Mouse (Mus musculus): ENCODE data around the gene Slc9a3r1. TPM values are rescaled to one million over a fixed set of nuclear protein-coding genes. Genes with fewer than 3 reads are reported as not detected.

The Slc9a3r1 gene
- total and polyA plus RNA-seq, 2 experiments from 2014 or later: 48.5 to 73.9 TPM

DNA sequence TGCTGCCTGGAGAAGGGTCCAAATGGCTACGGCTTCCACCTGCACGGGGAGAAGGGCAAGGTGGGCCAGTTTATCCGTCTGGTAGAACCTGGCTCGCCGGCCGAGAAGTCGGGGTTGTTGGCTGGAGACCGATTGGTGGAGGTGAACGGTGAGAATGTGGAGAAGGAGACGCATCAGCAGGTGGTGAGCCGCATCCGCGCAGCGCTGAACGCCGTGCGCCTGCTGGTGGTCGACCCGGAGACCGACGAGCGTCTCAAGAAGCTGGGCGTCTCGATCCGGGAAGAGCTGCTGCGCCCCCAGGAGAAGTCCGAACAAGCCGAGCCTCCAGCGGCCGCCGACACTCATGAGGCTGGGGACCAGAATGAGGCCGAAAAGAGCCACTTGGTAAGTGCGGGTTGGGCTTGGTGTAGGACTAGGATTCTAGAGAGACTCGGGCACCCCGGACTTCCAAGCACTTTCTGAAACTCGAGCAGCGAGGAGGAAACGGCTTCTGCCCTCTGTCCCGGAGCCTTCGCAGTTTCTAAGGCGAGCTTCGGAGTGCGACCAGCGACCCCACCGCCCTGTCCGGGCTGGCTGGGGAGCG, 518 bp downstream of the Slc9a3r1 start:
- Histone ChIP-seq H3K27me3 (ENCODE audit: insufficient read depth, low read length) (peaks cover 18% of the 10 kb centered on the region), H3K27ac (ENCODE audit: low read depth, low read length) (peak overlapping the region; percentile 48), H3K4me1 (ENCODE audit: insufficient read depth) (no peaks in the 10 kb centered on the region; the same call in 1 of the 2 replicates), H3K4me3 (ENCODE audit: low read depth, low read length) (peak overlapping the region; percentile 56), H3K4me2 (ENCODE audit: low read depth) (peak overlapping the region; percentile 73), H3K36me3 (ENCODE audit: insufficient read depth) (no peaks in the 10 kb centered on the region), H3K9me3 (ENCODE audit: low read length) (no peaks in the 10 kb centered on the region), H3K9ac (peak overlapping the region; percentile 51)
- ATAC-seq (peak; percentile 49; the same call in 1 of the 2 replicates), DNase-seq (peak; percentile 52)
- peak; percentile 52 for TF ChIP-seq CTCF (IDR thresholded peaks at IDR 0.05; ENCODE audit: low read depth)
- 2% methylated on average over 47 of the region's 47 CpGs for WGBS

DNA sequence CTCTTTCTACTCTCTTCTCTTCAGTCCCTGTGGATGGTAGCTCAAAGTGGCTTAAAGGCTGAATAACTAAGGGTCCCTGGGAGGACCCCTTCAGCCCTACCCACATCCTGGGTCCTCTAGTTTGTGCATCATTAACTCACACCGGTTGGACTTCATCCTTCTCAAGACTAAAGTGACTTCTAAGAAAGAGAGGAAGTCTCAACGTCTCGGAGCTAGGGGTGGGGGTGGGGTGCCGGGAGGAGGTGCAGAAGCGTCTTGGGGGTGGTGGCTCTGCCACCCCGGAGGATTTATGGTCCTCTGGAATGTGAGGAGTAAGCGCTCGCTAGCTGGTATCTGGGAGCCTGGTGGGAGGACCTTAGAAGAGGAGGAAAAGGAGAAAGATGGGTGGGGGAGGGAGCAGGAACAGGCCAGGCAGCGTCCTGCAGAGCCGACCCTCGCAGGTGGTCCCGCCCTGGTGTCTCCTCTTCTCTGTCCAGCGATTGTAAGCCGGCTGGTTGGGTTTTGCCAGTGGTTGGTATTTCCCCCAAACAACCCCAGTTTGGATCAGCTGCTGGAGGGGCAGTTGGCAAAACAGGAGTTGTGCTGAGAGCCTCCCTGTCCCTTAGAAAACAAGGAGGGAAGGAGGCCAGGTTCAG, 1.3 kb downstream of the Slc9a3r1 start:
- DNase-seq (no peak), ATAC-seq (no peak)
- Histone ChIP-seq H3K36me3 (ENCODE audit: insufficient read depth) (no peaks in the 10 kb centered on the region), H3K4me3 (ENCODE audit: low read depth, low read length) (peak overlapping the region; percentile 56), H3K4me2 (ENCODE audit: low read depth) (peak overlapping the region; percentile 73), H3K27ac (ENCODE audit: low read depth, low read length) (no peak overlapping the region), H3K9me3 (ENCODE audit: low read length) (no peaks in the 10 kb centered on the region), H3K27me3 (ENCODE audit: insufficient read depth, low read length) (peaks cover 18% of the 10 kb centered on the region), H3K4me1 (ENCODE audit: insufficient read depth) (no peaks in the 10 kb centered on the region; the same call in 1 of the 2 replicates), H3K9ac (peak overlapping the region; percentile 51)
- TF ChIP-seq CTCF (IDR thresholded peaks at IDR 0.05; ENCODE audit: low read depth): no peak
- 2% methylated on average over 14 of the region's 14 CpGs for WGBS

DNA sequence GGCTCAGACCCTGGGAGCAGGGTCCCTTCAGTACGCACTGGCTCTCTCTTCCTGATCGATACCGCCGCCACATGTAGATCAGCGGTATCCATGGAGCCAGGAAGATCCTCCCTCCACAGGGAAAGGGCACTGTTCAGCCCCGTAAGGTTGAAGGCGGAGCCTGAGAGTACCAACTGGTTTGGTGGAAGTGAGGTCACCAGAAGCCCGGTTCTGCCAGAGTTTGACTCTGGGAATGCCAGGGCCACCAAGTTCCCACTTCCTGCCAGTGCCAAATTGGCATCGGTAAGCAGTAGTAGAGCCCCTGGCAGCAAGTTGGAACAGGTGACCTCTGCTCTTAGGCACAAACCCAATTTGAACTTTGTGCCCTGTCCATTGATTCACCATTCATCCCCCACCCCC, 1.8 kb downstream of the Slc9a3r1 start:
- H3K27ac ChIP-seq (ENCODE audit: low read depth, low read length): no peak overlapping the region
- peak overlapping the region; percentile 73 for H3K4me2 ChIP-seq (ENCODE audit: low read depth)
- ATAC-seq: no peak

DNA sequence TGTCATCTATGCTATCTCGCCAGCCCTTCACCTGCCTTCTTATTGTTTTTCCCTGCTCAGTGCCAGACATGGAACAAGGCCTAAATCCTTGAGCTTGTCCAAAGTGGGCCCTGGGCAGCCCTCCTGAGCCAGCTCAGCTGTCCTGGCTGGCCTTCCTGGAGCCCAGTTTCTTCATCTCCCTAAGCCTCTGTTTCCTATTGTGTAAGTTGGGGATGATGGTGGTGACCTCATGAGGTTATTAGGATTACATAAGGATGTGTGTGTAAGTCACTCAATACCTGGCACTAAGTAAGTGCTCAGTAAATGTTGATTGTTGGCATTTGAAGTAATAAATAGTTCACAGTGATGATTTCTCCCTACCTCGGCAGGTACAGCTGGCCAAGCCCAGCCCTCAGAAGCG, 3.6 kb downstream of the Slc9a3r1 start:
- DNase-seq (no peak), ATAC-seq (no peak)
- no peaks in the 10 kb centered on the region for H3K36me3 ChIP-seq (ENCODE audit: insufficient read depth)
- no peak overlapping the region for H3K4me3 ChIP-seq (ENCODE audit: low read depth, low read length)
- WGBS: 91% methylated on average over 3 of the region's 3 CpGs
- TF ChIP-seq CTCF (IDR thresholded peaks at IDR 0.05; ENCODE audit: low read depth): no peak
- H3K4me1 ChIP-seq (ENCODE audit: insufficient read depth): no peaks in the 10 kb centered on the region; the same call in 1 of the 2 replicates
- H3K27me3 ChIP-seq (ENCODE audit: insufficient read depth, low read length): peaks cover 18% of the 10 kb centered on the region
- H3K9ac ChIP-seq: no peak overlapping the region
- H3K4me2 ChIP-seq (ENCODE audit: low read depth): no peak overlapping the region
- H3K9me3 ChIP-seq (ENCODE audit: low read length): no peaks in the 10 kb centered on the region
- H3K27ac ChIP-seq (ENCODE audit: low read depth, low read length): no peak overlapping the region

More for the DNA sequence above, 1.8 kb downstream of the Slc9a3r1 start:
- no peaks in the 10 kb centered on the region for H3K9me3 ChIP-seq (ENCODE audit: low read length)
- peak; percentile 48 for DNase-seq
- H3K4me1 ChIP-seq (ENCODE audit: insufficient read depth): no peaks in the 10 kb centered on the region; the same call in 1 of the 2 replicates
- H3K9ac ChIP-seq: no peak overlapping the region
- peak overlapping the region; percentile 56 for H3K4me3 ChIP-seq (ENCODE audit: low read depth, low read length)
- H3K27me3 ChIP-seq (ENCODE audit: insufficient read depth, low read length): peaks cover 18% of the 10 kb centered on the region
- no peaks in the 10 kb centered on the region for H3K36me3 ChIP-seq (ENCODE audit: insufficient read depth)
- no peak for TF ChIP-seq CTCF (IDR thresholded peaks at IDR 0.05; ENCODE audit: low read depth)
- 6% methylated on average over 9 of the region's 9 CpGs for WGBS

DNA sequence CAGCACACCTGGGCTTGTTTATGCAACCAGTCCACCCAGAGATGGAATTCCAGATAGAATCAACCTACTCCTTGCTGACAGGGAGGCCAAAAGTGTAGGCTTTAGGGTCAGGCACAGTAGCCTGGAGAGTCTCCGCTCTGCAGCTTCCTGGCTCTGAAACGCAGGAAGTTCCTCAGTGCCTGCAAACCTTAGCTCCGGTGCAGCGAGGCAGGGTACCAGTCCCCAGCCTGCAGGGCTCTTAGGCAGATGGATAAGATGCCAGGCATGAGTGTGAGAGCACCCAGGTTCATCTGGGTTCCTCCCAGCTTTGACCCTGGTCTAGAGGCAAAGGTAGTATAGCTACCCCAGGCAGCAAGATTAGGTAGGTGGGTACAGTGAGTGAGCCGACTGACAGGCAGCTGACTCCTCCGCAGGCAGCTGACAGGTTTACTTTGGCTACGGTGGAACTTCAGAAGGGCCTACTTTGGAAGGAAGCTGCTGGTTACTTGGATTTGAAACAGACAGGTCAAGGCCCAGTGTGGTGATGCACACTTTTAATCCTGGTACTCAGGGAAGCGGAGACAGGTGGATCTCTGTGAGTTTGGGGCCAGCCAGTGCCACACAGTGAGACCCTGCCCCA, 4.6 kb downstream of the Slc9a3r1 start:
- WGBS: 87% methylated on average over 8 of the region's 8 CpGs
- H3K27ac ChIP-seq (ENCODE audit: low read depth, low read length): no peak overlapping the region
- no peak overlapping the region for H3K9ac ChIP-seq
- no peaks in the 10 kb centered on the region for H3K36me3 ChIP-seq (ENCODE audit: insufficient read depth)
- ATAC-seq (no peak), DNase-seq (no peak)
- H3K27me3 ChIP-seq (ENCODE audit: insufficient read depth, low read length): peaks cover 18% of the 10 kb centered on the region
- no peak overlapping the region for H3K4me2 ChIP-seq (ENCODE audit: low read depth)
- no peak for TF ChIP-seq CTCF (IDR thresholded peaks at IDR 0.05; ENCODE audit: low read depth)
- H3K9me3 ChIP-seq (ENCODE audit: low read length): no peaks in the 10 kb centered on the region
- H3K4me3 ChIP-seq (ENCODE audit: low read depth, low read length): no peak overlapping the region
- H3K4me1 ChIP-seq (ENCODE audit: insufficient read depth): no peaks in the 10 kb centered on the region; the same call in 1 of the 2 replicates

DNA sequence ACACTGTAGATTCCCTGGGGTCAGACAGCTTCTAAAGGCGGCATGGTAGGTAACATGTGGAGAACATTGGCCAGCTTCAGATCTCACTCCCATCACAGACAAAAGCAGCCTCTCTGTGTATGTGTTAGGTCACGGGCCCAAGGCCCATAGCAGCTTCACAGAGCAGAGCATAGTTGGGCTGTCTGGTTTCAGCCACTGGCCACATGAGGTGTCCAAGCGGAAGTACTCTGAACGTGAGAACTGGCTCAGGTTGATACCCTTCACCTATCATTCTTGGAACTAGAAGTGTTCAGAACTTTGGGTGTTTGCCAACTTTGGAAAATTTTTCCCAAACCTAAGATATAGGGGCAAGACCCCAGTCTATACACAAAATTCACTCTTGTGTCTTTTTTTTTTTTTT, 6.3 kb downstream of the Slc9a3r1 start:
- Histone ChIP-seq H3K4me1 (ENCODE audit: insufficient read depth) (no peaks in the 10 kb centered on the region; the same call in 1 of the 2 replicates), H3K9ac (no peak overlapping the region), H3K4me2 (ENCODE audit: low read depth) (no peak overlapping the region), H3K27ac (ENCODE audit: low read depth, low read length) (no peak overlapping the region), H3K36me3 (ENCODE audit: insufficient read depth) (no peaks in the 10 kb centered on the region), H3K27me3 (ENCODE audit: insufficient read depth, low read length) (peaks cover 13% of the 10 kb centered on the region), H3K9me3 (ENCODE audit: low read length) (no peaks in the 10 kb centered on the region), H3K4me3 (ENCODE audit: low read depth, low read length) (no peak overlapping the region)
- WGBS: 90% methylated on average over 4 of the region's 4 CpGs
- ATAC-seq (no peak), DNase-seq (no peak)
- no peak for TF ChIP-seq CTCF (IDR thresholded peaks at IDR 0.05; ENCODE audit: low read depth)

DNA sequence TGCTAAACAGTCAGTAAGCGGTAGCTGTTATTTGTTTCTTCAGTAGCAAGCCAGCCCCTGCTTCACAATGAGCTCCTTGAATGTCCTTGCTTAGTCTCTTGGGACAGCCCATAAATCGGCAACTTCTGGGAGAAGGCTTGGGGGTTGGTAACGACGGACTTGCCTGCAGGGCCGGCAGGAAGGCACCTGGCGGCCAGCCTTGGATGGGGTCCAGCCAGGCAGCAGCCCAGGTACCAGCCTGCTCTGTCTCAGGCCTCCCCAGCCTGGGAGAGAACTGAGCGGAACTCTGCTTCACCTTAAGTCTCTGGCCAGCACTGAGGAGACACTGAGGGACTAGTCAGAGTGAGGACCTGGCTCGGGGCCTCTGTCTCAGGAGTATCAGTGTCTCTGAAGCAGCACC, 8.0 kb downstream of the Slc9a3r1 start:
- H3K27ac ChIP-seq (ENCODE audit: low read depth, low read length): no peak overlapping the region
- DNase-seq (no peak), ATAC-seq (no peak)
- no peak overlapping the region for H3K9ac ChIP-seq
- no peaks in the 10 kb centered on the region for H3K27me3 ChIP-seq (ENCODE audit: insufficient read depth, low read length)
- no peak overlapping the region for H3K4me2 ChIP-seq (ENCODE audit: low read depth)
- no peak for TF ChIP-seq CTCF (IDR thresholded peaks at IDR 0.05; ENCODE audit: low read depth)
- no peaks in the 10 kb centered on the region for H3K36me3 ChIP-seq (ENCODE audit: insufficient read depth)
- H3K9me3 ChIP-seq (ENCODE audit: low read length): no peaks in the 10 kb centered on the region
- H3K4me3 ChIP-seq (ENCODE audit: low read depth, low read length): no peak overlapping the region
- 0 out of 2 replicates have a peak, but pooled peaks cover 3% of the 10 kb centered on the region for H3K4me1 ChIP-seq (ENCODE audit: insufficient read depth)
- 50% methylated on average over 8 of the region's 8 CpGs for WGBS

Data from forebrain, postnatal 0 days (tissue).